Mouse (Mus musculus) liver, postnatal 0 days (tissue): ENCODE results near the gene Nln. TPM values are rescaled to one million over a fixed set of nuclear protein-coding genes. Genes with fewer than 3 reads are reported as not detected.

Source experiments
- ATAC-seq: fragments of 200-750 bp; cut with Nextera tagmentation; 2 replicates; pipeline ENCODE4 v1.8.0; 2017; ENCODE audit warnings: mild to moderate bottlenecking, moderate library complexity
- DNase-seq: peaks from one replicate; pipeline ENCODE4 v3.0.0-alpha.2; 2016
- H3K27ac ChIP-seq: fragments of 300-500 bp; sonication (generic); 2 replicates; pipeline ENCODE4 v1.5.1; 2014; ENCODE audit warnings: antibody characterized with exemption, moderate library complexity, mild to moderate bottlenecking, low read depth
- H3K27me3 ChIP-seq: fragments of 300-500 bp; sonication (generic); 2 replicates; pipeline ENCODE4 v1.6.1; 2014; ENCODE audit warnings: low read length, control low read depth, mixed read lengths; ENCODE audit not compliant: insufficient read depth
- H3K36me3 ChIP-seq: fragments of 300-500 bp; sonication (generic); replicated peaks from 2 replicates; pipeline ENCODE4 v1.6.1; 2014; ENCODE audit warnings: mild to moderate bottlenecking, control low read depth, low read length, moderate library complexity, mixed read lengths; ENCODE audit not compliant: insufficient read depth
- H3K4me1 ChIP-seq: fragments of 300-500 bp; sonication (generic); 2 replicates; pipeline ENCODE4 v1.6.1; 2014; ENCODE audit warnings: antibody characterized with exemption, mild to moderate bottlenecking, control low read depth; ENCODE audit not compliant: insufficient read depth
- H3K4me2 ChIP-seq: fragments of 300-500 bp; sonication (generic); 2 replicates; pipeline ENCODE4 v1.6.1; 2014; ENCODE audit warnings: low read depth, mild to moderate bottlenecking, low read length, moderate library complexity, mixed read lengths
- H3K4me3 ChIP-seq: fragments of 300-500 bp; sonication (generic); 2 replicates; pipeline ENCODE4 v1.5.1; 2014; ENCODE audit warnings: low read depth, low read length
- H3K9ac ChIP-seq: fragments of 300-500 bp; sonication (generic); replicated peaks from 2 replicates; pipeline ENCODE4 v1.6.1; 2014; ENCODE audit warnings: mild to moderate bottlenecking, moderate library complexity
- H3K9me3 ChIP-seq: fragments of 300-500 bp; sonication (generic); 2 replicates; pipeline ENCODE4 v1.6.1; 2016; ENCODE audit warnings: mild to moderate bottlenecking, control low read depth, low read length, mixed read lengths
- CTCF ChIP-seq: sonication (generic); IDR thresholded peaks from 2 replicates; pipeline ENCODE4 v1.5.1; 2016; ENCODE audit warnings: antibody characterized with exemption, low read depth
- EP300 ChIP-seq: IDR thresholded peaks from 2 replicates; pipeline ENCODE4 v1.6.1; 2016; ENCODE audit warnings: antibody characterized with exemption, low read depth, mild to moderate bottlenecking
- WGBS: fragments of 180-500 bp; shearing (Covaris S2); extraction: QIAGEN DNeasy Blood & Tissue Kit; methylation state at CpG from one replicate; pipeline ENCODE4 v1.1.7; 2014; ENCODE audit not compliant: insufficient replicate concordance; 5-methylcytosine and 5-hydroxymethylcytosine counted together
- polyA plus RNA-seq: library from polyadenylated mRNA; unstranded; fragments of >200 nt; fragmentation: Nextera tagmentation; extraction: Ambion mirVana; gene quantifications from 2 replicates; pipeline ENCODE4 v1.2.1, GENCODE M21; 2015

Nln gene
- polyA plus RNA-seq, 1 experiment from 2014 or later = 40.4 TPM

- no peaks in the 10 kb centered on the region for H3K36me3 ChIP-seq
- no peak overlapping the region for H3K4me2 ChIP-seq
- H3K9me3 ChIP-seq = no peaks in the 10 kb centered on the region
- H3K27ac ChIP-seq = no peak overlapping the region
- ATAC-seq (peak; percentile 62), DNase-seq (peak; percentile 52)
- TF ChIP-seq EP300 (no peak), CTCF (peak; percentile 90)
- 5% methylated on average over 1 of the region's 1 CpGs for WGBS
- H3K4me3 ChIP-seq = no peak overlapping the region
- H3K27me3 ChIP-seq = no peaks in the 10 kb centered on the region
- no peaks in the 10 kb centered on the region for H3K4me1 ChIP-seq
- H3K9ac ChIP-seq = no peak overlapping the region
Observed at GRCm38 (mm10) chr13:104089387-104089786, 20.0 kb downstream of the Nln start.

GRCm38 (mm10) chr13:104084600-104084999 is 24.8 kb downstream of the Nln start:
- Histone ChIP-seq H3K4me2 (no peak overlapping the region), H3K9me3 (no peaks in the 10 kb centered on the region), H3K36me3 (no peaks in the 10 kb centered on the region), H3K27ac (no peak overlapping the region), H3K27me3 (no peaks in the 10 kb centered on the region), H3K4me3 (no peak overlapping the region), H3K9ac (no peak overlapping the region), H3K4me1 (no peaks in the 10 kb centered on the region)
- ATAC-seq = no peak
- 46% methylated on average over 2 of the region's 2 CpGs for WGBS
- DNase-seq = no peak
- TF ChIP-seq EP300 (no peak), CTCF (no peak)

- no peak overlapping the region for H3K27ac ChIP-seq
- no peaks in the 10 kb centered on the region for H3K36me3 ChIP-seq
- H3K9ac ChIP-seq = no peak overlapping the region
- DNase-seq (no peak), ATAC-seq (no peak)
- no peaks in the 10 kb centered on the region for H3K27me3 ChIP-seq
- no peak overlapping the region for H3K4me2 ChIP-seq
- H3K4me1 ChIP-seq = no peaks in the 10 kb centered on the region
- no peak for TF ChIP-seq EP300
- no peak for TF ChIP-seq CTCF
- no peak overlapping the region for H3K4me3 ChIP-seq
- WGBS = 80% methylated on average over 7 of the region's 7 CpGs
- H3K9me3 ChIP-seq = no peaks in the 10 kb centered on the region
Observed at GRCm38 (mm10) chr13:104082504-104082903, 26.9 kb downstream of the Nln start.

GRCm38 (mm10) chr13:104076993-104077392 is 32.4 kb downstream of the Nln start:
- Histone ChIP-seq H3K9me3 (no peaks in the 10 kb centered on the region), H3K27ac (no peak overlapping the region), H3K27me3 (no peaks in the 10 kb centered on the region), H3K36me3 (no peaks in the 10 kb centered on the region; the same call in 1 of the 2 replicates), H3K9ac (no peak overlapping the region), H3K4me3 (no peak overlapping the region), H3K4me1 (no peaks in the 10 kb centered on the region), H3K4me2 (no peak overlapping the region)
- TF ChIP-seq CTCF = no peak
- TF ChIP-seq EP300 = no peak
- ATAC-seq = no peak
- 87% methylated on average over 6 of the region's 6 CpGs for WGBS
- DNase-seq = no peak

- Histone ChIP-seq H3K4me1 (no peaks in the 10 kb centered on the region), H3K4me3 (no peak overlapping the region), H3K27ac (no peak overlapping the region), H3K36me3 (peaks cover 4% of the 10 kb centered on the region; the same call in 1 of the 2 replicates), H3K9ac (no peak overlapping the region), H3K4me2 (peak overlapping the region; percentile 29; the same call in 1 of the 2 replicates), H3K27me3 (no peaks in the 10 kb centered on the region), H3K9me3 (no peaks in the 10 kb centered on the region)
- 49% methylated on average over 10 of the region's 10 CpGs for WGBS
- no peak for TF ChIP-seq EP300
- no peak for TF ChIP-seq CTCF
- DNase-seq = peak; percentile 31
- ATAC-seq = peak; percentile 40
Observed at GRCm38 (mm10) chr13:104074731-104075130, 34.7 kb downstream of the Nln start.

GRCm38 (mm10) chr13:104074230-104074629 is 35.2 kb downstream of the Nln start:
- Histone ChIP-seq H3K9me3 (no peaks in the 10 kb centered on the region), H3K9ac (no peak overlapping the region), H3K4me3 (no peak overlapping the region), H3K4me1 (no peaks in the 10 kb centered on the region), H3K27ac (no peak overlapping the region), H3K27me3 (no peaks in the 10 kb centered on the region), H3K4me2 (no peak overlapping the region), H3K36me3 (peaks cover 4% of the 10 kb centered on the region; the same call in 1 of the 2 replicates)
- TF ChIP-seq CTCF (no peak), EP300 (no peak)
- DNase-seq (no peak), ATAC-seq (no peak)
- WGBS = 71% methylated on average over 8 of the region's 8 CpGs

GRCm38 (mm10) chr13:104072351-104072750 is 37.1 kb downstream of the Nln start:
- no peak overlapping the region for H3K9ac ChIP-seq
- ATAC-seq = no peak

More at GRCm38 (mm10) chr13:104072351-104072750, 37.1 kb downstream of the Nln start:
- no peak for DNase-seq
- Histone ChIP-seq H3K4me2 (no peak overlapping the region), H3K27ac (no peak overlapping the region), H3K36me3 (peaks cover 4% of the 10 kb centered on the region; the same call in 1 of the 2 replicates), H3K27me3 (no peaks in the 10 kb centered on the region), H3K9me3 (no peaks in the 10 kb centered on the region), H3K4me3 (no peak overlapping the region), H3K4me1 (no peaks in the 10 kb centered on the region)
- WGBS = 88% methylated on average over 9 of the region's 9 CpGs
- TF ChIP-seq CTCF (no peak), EP300 (no peak)
